Mouse (Mus musculus): ENCODE data around the gene Sgk2. TPM values are rescaled to one million over a fixed set of nuclear protein-coding genes. Genes with fewer than 3 reads are reported as not detected.

Sgk2 gene
- total RNA-seq, 4 experiments from 2014 or later = 1.5 to 2.6 TPM; not detected in 2

DNA sequence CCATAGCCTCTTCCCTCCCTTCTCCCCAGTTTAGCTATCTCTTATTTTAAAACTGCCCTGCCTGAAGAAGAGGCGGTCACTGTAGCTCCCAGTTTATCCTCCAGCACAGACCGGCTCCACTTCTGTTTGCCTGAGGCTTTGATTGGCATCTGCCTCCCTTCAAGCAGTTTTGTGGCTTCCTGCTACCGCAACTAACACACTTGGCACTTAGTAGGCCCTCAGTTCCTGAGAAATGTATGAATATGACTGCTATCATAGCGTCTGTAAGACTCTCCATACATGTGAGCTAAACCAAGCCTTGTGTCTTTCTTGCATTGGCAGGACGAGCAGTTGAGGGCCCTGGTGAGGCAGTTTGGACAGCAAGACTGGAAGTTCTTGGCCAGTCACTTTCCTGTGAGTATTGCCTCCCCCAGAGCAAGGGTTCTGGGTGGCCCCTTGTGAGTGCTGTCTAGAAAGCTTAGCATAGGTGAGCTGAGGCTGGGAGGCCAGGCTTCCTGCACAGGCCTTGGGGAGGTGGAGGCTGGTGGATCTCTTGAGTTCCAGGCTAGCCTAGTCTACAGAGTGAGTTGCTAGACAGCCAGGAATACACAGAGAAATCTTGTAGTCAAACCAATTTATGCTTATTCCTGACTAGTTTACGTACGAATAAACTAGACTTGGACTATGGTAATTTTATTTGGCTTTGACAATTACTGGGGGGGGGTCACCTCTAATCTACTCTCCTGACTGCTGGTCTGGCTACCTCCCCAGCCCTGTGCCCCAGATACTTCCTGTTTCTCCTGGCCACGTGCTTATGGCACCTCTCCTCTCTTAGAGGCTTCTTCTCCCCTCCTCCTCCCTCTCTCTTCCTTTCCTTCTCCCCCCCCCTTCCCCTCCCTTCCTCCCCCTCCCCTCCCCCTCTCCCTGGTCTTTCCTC is 74.3 kb downstream of the Sgk2 start:
- DNase-seq = no peak

DNA sequence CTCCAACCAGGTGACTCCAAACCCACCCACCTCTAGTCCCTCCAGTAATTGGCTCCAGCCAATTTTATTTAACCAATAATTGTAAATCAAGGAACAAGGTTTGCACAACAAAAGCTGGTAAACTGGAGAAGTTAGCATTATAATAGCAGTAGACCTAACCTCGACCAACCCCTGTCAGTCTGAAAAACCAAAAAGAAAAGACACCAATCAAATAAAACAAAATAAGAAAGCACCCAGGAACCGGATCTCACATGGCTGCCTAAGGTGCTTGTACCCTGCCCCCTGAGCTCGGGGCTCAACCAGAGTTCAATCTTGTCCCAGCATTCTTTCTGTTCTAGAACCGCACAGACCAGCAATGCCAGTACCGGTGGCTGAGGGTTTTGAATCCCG is 75.0 kb downstream of the Sgk2 start:
- no peak for DNase-seq

Other genes with a start within 250 kb of the Sgk2 start
- 100 to 1,000 TPM; 197 to 234 (median 210) TPM for gene Srsf6, start 55.8 kb upstream of the Sgk2 start, total RNA-seq (2022)
- 1 to 10 TPM in 1 of 4 experiments, under 1 TPM in 2, not detected in 1; 0.24 to 1.1 (median 0.68) TPM for gene L3mbtl1, start 43.9 kb upstream of the Sgk2 start, total RNA-seq (2022)
- gene Ift52, start 30.0 kb downstream of the Sgk2 start, total RNA-seq (2022) = 10 to 100 TPM; 64.9 to 75.0 (median 73.1) TPM
- 1 to 10 TPM; 1.3 to 5.0 (median 3.2) TPM for gene Mybl2, start 67.4 kb downstream of the Sgk2 start, total RNA-seq (2022)
- not detected for gene Gtsf1l, start 100.5 kb downstream of the Sgk2 start, total RNA-seq (2022)
- gene Tox2, start 215.8 kb downstream of the Sgk2 start, total RNA-seq (2022) = 10 to 100 TPM in 2 of 4 experiments, 1 to 10 TPM in 2; 2.3 to 11.7 (median 6.8) TPM